Mouse (Mus musculus) megakaryocyte progenitor cell, adult 5-6 weeks (primary cell): Measurements from ENCODE around the gene Gm428. TPM values are rescaled to one million over a fixed set of nuclear protein-coding genes. Genes with fewer than 3 reads are reported as not detected.
"Not testable (repeated sequence)": the region's sequence is repeated elsewhere in the genome, so short reads cannot be mapped to it uniquely, and the experiment has no call there.

ENCODE experiments used
- ATAC-seq: replicated peaks from 2 replicates; pipeline ENCODE4 v1.8.0; 2016; ENCODE audit warnings: mild to moderate bottlenecking, moderate TSS enrichment, inconsistent platforms; ENCODE audit not compliant: poor library complexity
- total RNA-seq, 2 experiments: library from RNA; stranded (forward) in 1 of 2; stranded (reverse) in 1 of 2; fragments of 157-497, 149-512 nt in 1 of 2; fragments of 200-1000 nt in 1 of 2; gene quantifications; 2 replicates each; pipeline versions ENCODE4 v1.2.3 to v1.2.4; 2015 to 2017

Gm428 gene
- not detected in 2 replicates for total RNA-seq (2015)
- not detected in 2 replicates for total RNA-seq (2017)

- not testable (repeated sequence) for ATAC-seq
These were observed at the start of gene Gm428 for GRCm38 (mm10) chr4:73683216-73683615. Gene Gm428 (plus strand): TSS chr4:73683516.

GRCm38 (mm10) chr4:73637821-73638220 is 45.5 kb upstream of the Gm428 start, which contains the start of gene Gm11236:
Gene Gm11236 (plus strand): TSS chr4:73638121.
- not testable (repeated sequence) for ATAC-seq

GRCm38 (mm10) chr4:73661864-73662263 is 21.5 kb upstream of the Gm428 start:
- not testable (repeated sequence) for ATAC-seq

GRCm38 (mm10) chr4:73668054-73668453 is 15.3 kb upstream of the Gm428 start, which contains the start of gene Gm11239:
Gene Gm11239 (plus strand): TSS chr4:73668354.
- not testable (repeated sequence) for ATAC-seq

- no peak for ATAC-seq
These were observed 35.4 kb downstream of the Gm428 start for GRCm38 (mm10) chr4:73718761-73719160.

GRCm38 (mm10) chr4:73719819-73720218 is 36.5 kb downstream of the Gm428 start:
- ATAC-seq, result no peak

Other genes starting within 250 kb of the Gm428 start
- gene Gm11238, start 75.6 kb upstream of the Gm428 start, total RNA-seq (2015), result not detected in 2 replicates
- gene Gm11238, start 75.6 kb upstream of the Gm428 start, total RNA-seq (2017), result not detected in 2 replicates
- not detected in 2 replicates for gene Gm11237, start 60.5 kb upstream of the Gm428 start, total RNA-seq (2015)
- gene Gm11237, start 60.5 kb upstream of the Gm428 start, total RNA-seq (2017), result not detected in 2 replicates
- gene Gm11236, start 45.4 kb upstream of the Gm428 start, total RNA-seq (2015), result not detected in 2 replicates
- not detected in 2 replicates for gene Gm11236, start 45.4 kb upstream of the Gm428 start, total RNA-seq (2017)
- gene Gm11239, start 15.2 kb upstream of the Gm428 start, total RNA-seq (2015), result not detected in 2 replicates
- not detected in 2 replicates for gene Gm11239, start 15.2 kb upstream of the Gm428 start, total RNA-seq (2017)
- not detected in 2 replicates for gene Rasef, start 107.5 kb downstream of the Gm428 start, total RNA-seq (2015)
- gene Rasef, start 107.5 kb downstream of the Gm428 start, total RNA-seq (2017), result not detected in 2 replicates
- not detected in 2 replicates for gene Gm11758, start 192.8 kb downstream of the Gm428 start, total RNA-seq (2015)
- gene Gm11758, start 192.8 kb downstream of the Gm428 start, total RNA-seq (2017), result not detected in 2 replicates
- gene Gm11757, start 207.6 kb downstream of the Gm428 start, total RNA-seq (2015), result not detected in 2 replicates
- not detected in 2 replicates for gene Gm11757, start 207.6 kb downstream of the Gm428 start, total RNA-seq (2017)
- gene Gm13871, start 222.4 kb downstream of the Gm428 start, total RNA-seq (2015), result not detected in 2 replicates
- not detected in 2 replicates for gene Gm13871, start 222.4 kb downstream of the Gm428 start, total RNA-seq (2017)
- not detected in 2 replicates for gene Gm11756, start 237.2 kb downstream of the Gm428 start, total RNA-seq (2015)
- not detected in 2 replicates for gene Gm11756, start 237.2 kb downstream of the Gm428 start, total RNA-seq (2017)